Mouse (Mus musculus): ENCODE measurements around the gene Krt8. TPM values are rescaled to one million over a fixed set of nuclear protein-coding genes. Genes with fewer than 3 reads are reported as not detected.

Krt8 gene
- total and polyA plus RNA-seq, 3 experiments, result 0.69 to 0.93 TPM; not detected in 1

DNA sequence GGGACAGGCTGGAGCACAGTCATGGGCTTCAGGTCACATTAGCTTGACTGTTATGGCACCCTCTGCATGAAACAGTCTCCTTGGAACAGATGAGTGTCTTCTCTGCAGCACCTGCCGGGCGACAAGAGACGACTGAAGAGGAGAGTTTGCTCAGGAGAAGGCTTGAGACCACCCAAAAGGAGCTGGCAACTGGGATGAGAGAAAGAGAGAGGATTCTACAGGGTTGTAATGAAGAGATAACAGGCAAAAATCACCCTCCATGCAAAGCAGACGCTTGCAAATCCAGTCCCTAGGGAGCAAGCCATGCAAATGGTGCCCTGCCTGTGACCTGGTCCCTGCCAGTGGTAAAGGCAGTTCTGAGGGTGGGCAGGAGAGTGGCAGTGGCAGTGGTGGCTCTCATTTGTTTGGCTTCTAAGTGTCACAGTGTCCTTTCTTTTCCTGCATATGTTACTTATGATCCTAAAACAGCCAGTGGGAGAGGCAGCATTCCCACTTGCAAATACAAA is 8.0 kb upstream of the Krt8 start:
- Histone ChIP-seq H3K9ac (ENCODE audit: control insufficient read depth, low read depth, low read length, poor library complexity, severe bottlenecking) (no peak overlapping the region), H3K27ac (ENCODE audit: control insufficient read depth, low read depth, low read length) (no peak overlapping the region), H3K4me1 (ENCODE audit: control insufficient read depth in 1 of 2, insufficient read depth in 2 of 2, low read length in 2 of 2) (peaks cover 4 to 32% of the 10 kb centered on the region in 2 experiments; a peak in 3 of 4 replicates), H3K79me2 (ENCODE audit: control insufficient read depth, insufficient read depth, low read length, poor library complexity) (no peaks in the 10 kb centered on the region), H3K4me3 (ENCODE audit: control insufficient read depth in 1 of 2, insufficient read depth in 1 of 2, low read depth in 2 of 2, low read length in 2 of 2) (no peak overlapping the region), H3K36me3 (ENCODE audit: control insufficient read depth in 1 of 2, insufficient read depth in 2 of 2, low read length in 2 of 2) (peaks cover 0 to 19% of the 10 kb centered on the region in 2 experiments; a peak in 2 of 4 replicates), H3K27me3 (ENCODE audit: control insufficient read depth in 1 of 2, insufficient read depth in 2 of 2, low read length in 2 of 2) (no peaks in the 10 kb centered on the region; a peak in 1 of 4 replicates), H3K9me3 (replicated peaks; ENCODE audit: insufficient read depth, low read length) (no peaks in the 10 kb centered on the region)
- DNase-seq (ENCODE audit: low read depth, low spot score), result no peak
- TF ChIP-seq RCOR1 (IDR thresholded peaks at IDR 0.05; ENCODE audit: low read depth, low read length), result no peak
- TF ChIP-seq ELF1 (IDR thresholded peaks at IDR 0.05; ENCODE audit: low read depth, low read length), result no peak
- TF ChIP-seq ETS1 (IDR thresholded peaks at IDR 0.05; ENCODE audit: low read depth, low read length), result no peak
- TF ChIP-seq GATA1 (IDR thresholded peaks at IDR 0.05; ENCODE audit: low read depth, low read length), result no peak
- no peak for TF ChIP-seq POLR2AphosphoS2 (IDR thresholded peaks at IDR 0.05; ENCODE audit: low read length)
- no peak for TF ChIP-seq MEF2A (IDR thresholded peaks at IDR 0.05; ENCODE audit: extremely low read depth, insufficient replicate concordance, low read depth, low read length, poor library complexity, severe bottlenecking)
- TF ChIP-seq MAZ (IDR thresholded peaks at IDR 0.05; ENCODE audit: low read depth, low read length), result no peak
- TF ChIP-seq E2F4 (IDR thresholded peaks at IDR 0.05; ENCODE audit: borderline replicate concordance, low read depth, low read length), result no peak
- TF ChIP-seq ZKSCAN1 (IDR thresholded peaks at IDR 0.05; ENCODE audit: low read depth, low read length), result no peak
- no peak for TF ChIP-seq MAFK (IDR thresholded peaks at IDR 0.05; ENCODE audit: borderline replicate concordance, low read depth, low read length)
- no peak for TF ChIP-seq JUND (IDR thresholded peaks at IDR 0.05; ENCODE audit: low read depth, low read length)
- TF ChIP-seq POLR2AphosphoS5 (IDR thresholded peaks at IDR 0.05; ENCODE audit: borderline replicate concordance, low read depth, low read length), result no peak
- TF ChIP-seq UBTF (IDR thresholded peaks at IDR 0.05; ENCODE audit: borderline replicate concordance, insufficient read depth, low read depth, low read length), result no peak
- TF ChIP-seq USF1 (IDR thresholded peaks at IDR 0.05; ENCODE audit: low read depth, low read length), result no peak
- no peak for TF ChIP-seq CHD1 (IDR thresholded peaks at IDR 0.05; ENCODE audit: low read depth, low read length)
- TF ChIP-seq NELFE (IDR thresholded peaks at IDR 0.05; ENCODE audit: low read depth, low read length), result no peak
- TF ChIP-seq SIN3A (IDR thresholded peaks at IDR 0.05; ENCODE audit: low read length), result no peak

DNA sequence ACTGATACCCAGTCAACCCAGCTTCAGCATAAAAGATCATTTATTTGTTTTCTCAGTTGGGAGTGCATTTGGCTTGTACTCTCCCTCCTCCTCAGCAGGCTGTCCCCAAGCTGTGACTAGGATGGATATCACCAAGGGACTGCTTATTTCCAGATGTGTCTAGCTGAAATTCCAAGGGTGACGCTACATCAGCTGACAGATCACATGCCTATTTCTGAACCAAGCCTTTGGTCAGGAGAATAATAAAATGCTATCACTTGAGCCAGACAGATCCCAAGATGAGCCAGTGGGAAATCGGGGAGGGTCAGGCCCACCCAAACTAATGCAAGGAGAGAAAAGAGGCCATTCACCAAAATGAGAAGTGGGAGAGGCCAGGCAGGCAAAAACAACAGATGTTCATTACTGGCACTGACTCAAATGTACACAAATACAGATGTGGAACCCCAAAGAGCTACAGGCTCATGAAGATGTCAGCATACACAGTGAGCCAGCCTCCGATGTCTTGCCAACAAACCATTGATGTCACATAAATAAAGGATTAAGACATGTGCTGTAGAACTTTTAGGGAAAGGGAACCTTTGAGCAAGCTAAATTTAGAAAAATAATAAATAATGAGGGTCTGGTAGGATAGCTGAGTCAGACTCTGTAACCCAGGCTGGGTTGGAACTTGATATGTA is 6.4 kb upstream of the Krt8 start:
- H3K36me3 ChIP-seq (ENCODE audit: control insufficient read depth in 1 of 2, insufficient read depth in 2 of 2, low read length in 2 of 2), result peaks cover 0 to 18% of the 10 kb centered on the region in 2 experiments; a peak in 2 of 4 replicates
- TF ChIP-seq POLR2A (IDR thresholded peaks at IDR 0.05; ENCODE audit: control insufficient read depth in 1 of 2, insufficient read depth in 1 of 2, low read depth in 1 of 2, low read length in 2 of 2, poor library complexity in 1 of 2) (no peak), UBTF (IDR thresholded peaks at IDR 0.05; ENCODE audit: borderline replicate concordance, insufficient read depth, low read depth, low read length) (no peak), CHD2 (IDR thresholded peaks at IDR 0.05; ENCODE audit: low read length) (no peak), GATA1 (IDR thresholded peaks at IDR 0.05; ENCODE audit: low read depth, low read length) (no peak), RCOR1 (IDR thresholded peaks at IDR 0.05; ENCODE audit: low read depth, low read length) (no peak), RAD21 (IDR thresholded peaks at IDR 0.05; ENCODE audit: low read depth, low read length) (no peak), USF2 (IDR thresholded peaks at IDR 0.05; ENCODE audit: borderline replicate concordance in 1 of 2, insufficient read depth in 1 of 2, low read depth in 1 of 2, low read length in 2 of 2) (no peak)
- peaks cover 0 to 17% of the 10 kb centered on the region in 2 experiments; a peak in 3 of 4 replicates for H3K4me1 ChIP-seq (ENCODE audit: control insufficient read depth in 1 of 2, insufficient read depth in 2 of 2, low read length in 2 of 2)
- H3K27ac ChIP-seq (ENCODE audit: control insufficient read depth, low read depth, low read length), result no peak overlapping the region
- no peaks in the 10 kb centered on the region; a peak in 1 of 4 replicates for H3K27me3 ChIP-seq (ENCODE audit: control insufficient read depth in 1 of 2, insufficient read depth in 2 of 2, low read length in 2 of 2)
- H3K9me3 ChIP-seq (replicated peaks; ENCODE audit: insufficient read depth, low read length), result no peaks in the 10 kb centered on the region
- H3K9ac ChIP-seq (ENCODE audit: control insufficient read depth, low read depth, low read length, poor library complexity, severe bottlenecking), result no peak overlapping the region
- H3K79me2 ChIP-seq (ENCODE audit: control insufficient read depth, insufficient read depth, low read length, poor library complexity), result no peaks in the 10 kb centered on the region
- H3K4me3 ChIP-seq (ENCODE audit: control insufficient read depth in 1 of 2, insufficient read depth in 1 of 2, low read depth in 2 of 2, low read length in 2 of 2), result no peak overlapping the region
- DNase-seq (ENCODE audit: low read depth, low spot score), result no peak

Data from MEL (cell line).